Mouse (Mus musculus): ENCODE results near the gene Efnb2. TPM values are rescaled to one million over a fixed set of nuclear protein-coding genes. Genes with fewer than 3 reads are reported as not detected.

Efnb2 gene
- 7.6 and 8.0 TPM in 2 replicates for polyA plus RNA-seq (2014; fragmentation: Nextera tagmentation; extraction: Ambion mirVana)

- WGBS, result under 1% methylated on average over 69 of the region's 70 CpGs
- H3K27me3 ChIP-seq (replicated peaks; ENCODE audit: control insufficient read depth, insufficient read depth, low read length), result peaks cover 25% of the 10 kb centered on the region
- peak within 1 kb of the TSS; percentile 21 for H3K27ac ChIP-seq (ENCODE audit: low read depth, low read length)
Observed at GRCm38 (mm10) chr8:8661103-8661758, at the start of gene Efnb2. Efnb2 (minus strand) TSS chr8:8661242.

GRCm38 (mm10) chr8:8704813-8705212, 43.8 kb upstream of the Efnb2 start:
- H3K36me3 ChIP-seq (ENCODE audit: control insufficient read depth, insufficient read depth, low read length), result no peaks in the 10 kb centered on the region
- no peak overlapping the region for H3K4me2 ChIP-seq
- H3K27me3 ChIP-seq (replicated peaks; ENCODE audit: control insufficient read depth, insufficient read depth, low read length), result no peaks in the 10 kb centered on the region
- no peak for DNase-seq (ENCODE audit: low spot score)
- no peak overlapping the region for H3K9ac ChIP-seq (ENCODE audit: low read depth, low read length)
- no peak overlapping the region for H3K27ac ChIP-seq (ENCODE audit: low read depth, low read length)
- WGBS, result 62% methylated on average over 9 of the region's 9 CpGs
- H3K9me3 ChIP-seq (ENCODE audit: control insufficient read depth, low read length), result no peaks in the 10 kb centered on the region
- ATAC-seq (replicated peaks; ENCODE audit: low FRiP score), result no peak
- no peak overlapping the region for H3K4me3 ChIP-seq (ENCODE audit: low read depth, low read length)
- no peaks in the 10 kb centered on the region for H3K4me1 ChIP-seq (replicated peaks; ENCODE audit: control insufficient read depth, insufficient read depth, low read length)

More at GRCm38 (mm10) chr8:8661103-8661758, at the start of gene Efnb2:
- peak; percentile 97 for DNase-seq (ENCODE audit: low spot score)
- Histone ChIP-seq H3K4me3 (ENCODE audit: low read depth, low read length) (peak within 1 kb of the TSS; percentile 59), H3K9me3 (ENCODE audit: control insufficient read depth, low read length) (no peaks in the 10 kb centered on the region), H3K4me1 (replicated peaks; ENCODE audit: control insufficient read depth, insufficient read depth, low read length) (peaks cover 4% of the 10 kb centered on the region; the same call in 1 of the 2 replicates), H3K9ac (ENCODE audit: low read depth, low read length) (peak within 1 kb of the TSS; percentile 63), H3K36me3 (ENCODE audit: control insufficient read depth, insufficient read depth, low read length) (0 out of 2 replicates have a peak, but pooled peaks cover 2% of the 10 kb centered on the region), H3K4me2 (peak within 1 kb of the TSS; percentile 91)
- ATAC-seq (replicated peaks; ENCODE audit: low FRiP score), result peak; percentile 95

- 77% methylated on average over 2 of the region's 2 CpGs for WGBS
- no peak for ATAC-seq (replicated peaks; ENCODE audit: low FRiP score)
- no peaks in the 10 kb centered on the region for H3K27me3 ChIP-seq (replicated peaks; ENCODE audit: control insufficient read depth, insufficient read depth, low read length)
Observed at GRCm38 (mm10) chr8:8703668-8704067, 42.6 kb upstream of the Efnb2 start.

GRCm38 (mm10) chr8:8700821-8701220, 39.8 kb upstream of the Efnb2 start:
- WGBS, result 89% methylated on average over 10 of the region's 10 CpGs

More at GRCm38 (mm10) chr8:8703668-8704067, 42.6 kb upstream of the Efnb2 start:
- Histone ChIP-seq H3K36me3 (ENCODE audit: control insufficient read depth, insufficient read depth, low read length) (no peaks in the 10 kb centered on the region), H3K4me1 (replicated peaks; ENCODE audit: control insufficient read depth, insufficient read depth, low read length) (no peaks in the 10 kb centered on the region), H3K27ac (ENCODE audit: low read depth, low read length) (no peak overlapping the region), H3K9me3 (ENCODE audit: control insufficient read depth, low read length) (no peaks in the 10 kb centered on the region), H3K4me2 (no peak overlapping the region), H3K4me3 (ENCODE audit: low read depth, low read length) (no peak overlapping the region), H3K9ac (ENCODE audit: low read depth, low read length) (no peak overlapping the region)
- DNase-seq (ENCODE audit: low spot score), result no peak

GRCm38 (mm10) chr8:8700229-8700628, 39.2 kb upstream of the Efnb2 start:
- Histone ChIP-seq H3K27me3 (replicated peaks; ENCODE audit: control insufficient read depth, insufficient read depth, low read length) (no peaks in the 10 kb centered on the region), H3K4me3 (ENCODE audit: low read depth, low read length) (no peak overlapping the region), H3K4me1 (replicated peaks; ENCODE audit: control insufficient read depth, insufficient read depth, low read length) (no peaks in the 10 kb centered on the region), H3K36me3 (ENCODE audit: control insufficient read depth, insufficient read depth, low read length) (no peaks in the 10 kb centered on the region), H3K9me3 (ENCODE audit: control insufficient read depth, low read length) (no peaks in the 10 kb centered on the region), H3K9ac (ENCODE audit: low read depth, low read length) (no peak overlapping the region), H3K4me2 (no peak overlapping the region), H3K27ac (ENCODE audit: low read depth, low read length) (no peak overlapping the region)
- DNase-seq (ENCODE audit: low spot score) (no peak), ATAC-seq (replicated peaks; ENCODE audit: low FRiP score) (no peak)
- WGBS, result 75% methylated on average over 4 of the region's 4 CpGs

More at GRCm38 (mm10) chr8:8700821-8701220, 39.8 kb upstream of the Efnb2 start:
- no peak overlapping the region for H3K27ac ChIP-seq (ENCODE audit: low read depth, low read length)
- H3K4me3 ChIP-seq (ENCODE audit: low read depth, low read length), result no peak overlapping the region
- H3K4me1 ChIP-seq (replicated peaks; ENCODE audit: control insufficient read depth, insufficient read depth, low read length), result no peaks in the 10 kb centered on the region
- no peak overlapping the region for H3K9ac ChIP-seq (ENCODE audit: low read depth, low read length)
- no peaks in the 10 kb centered on the region for H3K27me3 ChIP-seq (replicated peaks; ENCODE audit: control insufficient read depth, insufficient read depth, low read length)
- H3K36me3 ChIP-seq (ENCODE audit: control insufficient read depth, insufficient read depth, low read length), result no peaks in the 10 kb centered on the region
- ATAC-seq (replicated peaks; ENCODE audit: low FRiP score), result no peak
- no peaks in the 10 kb centered on the region for H3K9me3 ChIP-seq (ENCODE audit: control insufficient read depth, low read length)
- DNase-seq (ENCODE audit: low spot score), result no peak
- H3K4me2 ChIP-seq, result no peak overlapping the region

GRCm38 (mm10) chr8:8690146-8691092, 29.4 kb upstream of the Efnb2 start, which contains the start of gene Arglu1:
Arglu1 (minus strand) TSS chr8:8690521.
- WGBS, result under 1% methylated on average over 80 of the region's 81 CpGs
- peak within 1 kb of the TSS; percentile 94 for H3K4me3 ChIP-seq (ENCODE audit: low read depth, low read length)
- DNase-seq (ENCODE audit: low spot score), result peak; percentile 94
- peak; percentile 91 for ATAC-seq (replicated peaks; ENCODE audit: low FRiP score)
- H3K9me3 ChIP-seq (ENCODE audit: control insufficient read depth, low read length), result no peaks in the 10 kb centered on the region
- no peaks in the 10 kb centered on the region; the same call in 1 of the 2 replicates for H3K36me3 ChIP-seq (ENCODE audit: control insufficient read depth, insufficient read depth, low read length)
- peak within 1 kb of the TSS; percentile 89 for H3K4me2 ChIP-seq
- no peaks in the 10 kb centered on the region for H3K27me3 ChIP-seq (replicated peaks; ENCODE audit: control insufficient read depth, insufficient read depth, low read length)
- peak within 1 kb of the TSS; percentile 99 for H3K9ac ChIP-seq (ENCODE audit: low read depth, low read length)
- H3K27ac ChIP-seq (ENCODE audit: low read depth, low read length), result peak within 1 kb of the TSS; percentile 92
- H3K4me1 ChIP-seq (replicated peaks; ENCODE audit: control insufficient read depth, insufficient read depth, low read length), result peaks cover 30% of the 10 kb centered on the region

GRCm38 (mm10) chr8:8689454-8690145, 28.6 kb upstream of the Efnb2 start:
- no peaks in the 10 kb centered on the region for H3K27me3 ChIP-seq (replicated peaks; ENCODE audit: control insufficient read depth, insufficient read depth, low read length)
- peak overlapping the region; percentile 99 for H3K9ac ChIP-seq (ENCODE audit: low read depth, low read length)
- no peaks in the 10 kb centered on the region; the same call in 1 of the 2 replicates for H3K36me3 ChIP-seq (ENCODE audit: control insufficient read depth, insufficient read depth, low read length)
- peak overlapping the region; percentile 94 for H3K4me3 ChIP-seq (ENCODE audit: low read depth, low read length)
- peak; percentile 74 for DNase-seq (ENCODE audit: low spot score)
- peak; percentile 73 for ATAC-seq (replicated peaks; ENCODE audit: low FRiP score)
- peak overlapping the region; percentile 89 for H3K4me2 ChIP-seq
- under 1% methylated on average over 66 of the region's 68 CpGs for WGBS
- peak overlapping the region; percentile 92 for H3K27ac ChIP-seq (ENCODE audit: low read depth, low read length)
- H3K4me1 ChIP-seq (replicated peaks; ENCODE audit: control insufficient read depth, insufficient read depth, low read length), result peaks cover 31% of the 10 kb centered on the region
- H3K9me3 ChIP-seq (ENCODE audit: control insufficient read depth, low read length), result no peaks in the 10 kb centered on the region
